Mouse (Mus musculus): Measurements from ENCODE around the gene Xxylt1. TPM values are rescaled to one million over a fixed set of nuclear protein-coding genes. Genes with fewer than 3 reads are reported as not detected.

Xxylt1 gene
- polyA plus RNA-seq, 1 experiment from 2014 or later, result 9.7 TPM

DNA sequence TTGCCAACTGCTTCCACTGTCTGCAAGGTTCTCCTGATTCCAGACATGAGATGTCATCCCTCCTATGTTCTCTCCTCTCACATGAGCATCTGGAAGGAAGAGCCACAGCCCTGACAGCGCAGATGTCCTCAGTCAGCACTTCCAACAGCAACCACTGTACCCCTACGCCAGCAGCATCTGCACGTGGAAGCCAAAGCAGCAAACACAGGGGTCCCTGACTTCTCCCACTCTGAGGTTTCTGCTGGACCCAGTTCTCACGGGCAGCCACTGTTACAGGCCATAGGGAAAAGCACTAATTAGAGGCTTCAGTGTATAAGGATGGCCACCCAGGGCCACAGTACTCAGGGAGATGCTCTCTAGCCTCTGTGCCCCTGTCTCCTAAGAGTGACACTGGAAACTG, 98.0 kb downstream of the Xxylt1 start:
- Histone ChIP-seq H3K36me3 (ENCODE audit: control insufficient read depth, insufficient read depth) (no peaks in the 10 kb centered on the region), H3K4me3 (replicated peaks; ENCODE audit: low read length) (no peak overlapping the region), H3K27ac (ENCODE audit: low read length) (no peak overlapping the region), H3K4me1 (replicated peaks; ENCODE audit: control insufficient read depth, insufficient read depth, low read length) (0 out of 2 replicates have a peak, but pooled peaks cover 6% of the 10 kb centered on the region), H3K4me2 (ENCODE audit: low read length) (no peak overlapping the region), H3K9ac (replicated peaks; ENCODE audit: low read depth, low read length) (no peak overlapping the region), H3K27me3 (replicated peaks; ENCODE audit: control insufficient read depth, insufficient read depth, low read length) (no peaks in the 10 kb centered on the region), H3K9me3 (ENCODE audit: control insufficient read depth, low read length) (no peaks in the 10 kb centered on the region)
- ATAC-seq, result no peak
- 60% methylated on average over 4 of the region's 4 CpGs for WGBS

DNA sequence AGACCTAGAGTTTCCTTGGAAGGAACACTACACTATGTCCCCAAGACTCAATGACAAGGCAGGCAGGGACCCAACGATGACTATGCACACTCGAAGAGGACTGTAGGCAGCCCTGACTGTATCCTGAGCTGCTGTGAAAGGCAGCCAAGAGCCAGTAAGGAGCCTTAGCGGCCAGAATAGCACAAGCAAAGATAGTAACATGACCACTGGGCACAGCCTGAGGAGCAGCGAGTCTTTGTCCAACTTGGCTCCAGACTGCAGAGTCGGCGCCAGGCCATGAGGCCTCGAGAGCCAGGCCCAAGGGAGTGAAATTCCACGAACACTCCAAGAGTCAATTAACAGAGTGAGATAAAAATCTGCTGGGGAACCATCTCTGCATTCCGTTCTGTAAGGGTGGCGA, 99.9 kb downstream of the Xxylt1 start:
- no peaks in the 10 kb centered on the region for H3K9me3 ChIP-seq (ENCODE audit: control insufficient read depth, low read length)
- no peak overlapping the region for H3K4me3 ChIP-seq (replicated peaks; ENCODE audit: low read length)
- H3K4me1 ChIP-seq (replicated peaks; ENCODE audit: control insufficient read depth, insufficient read depth, low read length), result peaks cover 7% of the 10 kb centered on the region; the same call in 1 of the 2 replicates
- H3K27ac ChIP-seq (ENCODE audit: low read length), result no peak overlapping the region
- H3K27me3 ChIP-seq (replicated peaks; ENCODE audit: control insufficient read depth, insufficient read depth, low read length), result no peaks in the 10 kb centered on the region
- H3K36me3 ChIP-seq (ENCODE audit: control insufficient read depth, insufficient read depth), result no peaks in the 10 kb centered on the region
- no peak overlapping the region for H3K9ac ChIP-seq (replicated peaks; ENCODE audit: low read depth, low read length)
- ATAC-seq, result no peak
- H3K4me2 ChIP-seq (ENCODE audit: low read length), result no peak overlapping the region
- 90% methylated on average over 10 of the region's 10 CpGs for WGBS

DNA sequence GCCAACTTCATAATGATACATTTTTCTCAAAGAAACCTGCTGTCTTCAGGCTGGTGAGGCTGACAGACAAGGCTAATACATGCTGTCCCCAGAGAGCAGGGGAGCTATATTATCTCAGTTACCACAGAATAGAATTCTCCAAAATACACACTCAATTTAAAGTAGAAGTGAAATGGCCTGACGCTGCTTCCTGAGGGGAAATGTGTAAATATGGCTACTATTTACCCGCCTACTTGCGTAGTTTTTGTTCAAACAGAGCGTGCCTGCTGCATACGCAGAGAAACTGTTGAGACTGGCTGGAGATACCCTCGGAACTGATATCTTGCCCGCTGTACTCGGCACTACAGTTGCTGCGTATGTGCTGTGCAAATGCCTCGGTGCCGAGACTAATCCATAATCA, 101.3 kb downstream of the Xxylt1 start:
- no peaks in the 10 kb centered on the region for H3K27me3 ChIP-seq (replicated peaks; ENCODE audit: control insufficient read depth, insufficient read depth, low read length)
- H3K36me3 ChIP-seq (ENCODE audit: control insufficient read depth, insufficient read depth), result no peaks in the 10 kb centered on the region
- 94% methylated on average over 11 of the region's 11 CpGs for WGBS
- H3K9ac ChIP-seq (replicated peaks; ENCODE audit: low read depth, low read length), result no peak overlapping the region
- H3K4me3 ChIP-seq (replicated peaks; ENCODE audit: low read length), result no peak overlapping the region
- no peak overlapping the region for H3K4me2 ChIP-seq (ENCODE audit: low read length)
- peaks cover 4% of the 10 kb centered on the region; the same call in 1 of the 2 replicates for H3K4me1 ChIP-seq (replicated peaks; ENCODE audit: control insufficient read depth, insufficient read depth, low read length)
- no peak for ATAC-seq
- no peak overlapping the region for H3K27ac ChIP-seq (ENCODE audit: low read length)
- no peaks in the 10 kb centered on the region for H3K9me3 ChIP-seq (ENCODE audit: control insufficient read depth, low read length)

- WGBS, result 54% methylated on average over 6 of the region's 6 CpGs
- H3K4me1 ChIP-seq (replicated peaks; ENCODE audit: control insufficient read depth, insufficient read depth, low read length), result peaks cover 7% of the 10 kb centered on the region; the same call in 1 of the 2 replicates
- no peaks in the 10 kb centered on the region for H3K27me3 ChIP-seq (replicated peaks; ENCODE audit: control insufficient read depth, insufficient read depth, low read length)
- H3K27ac ChIP-seq (ENCODE audit: low read length), result no peak overlapping the region
- H3K4me2 ChIP-seq (ENCODE audit: low read length), result no peak overlapping the region
- H3K9ac ChIP-seq (replicated peaks; ENCODE audit: low read depth, low read length), result no peak overlapping the region
- H3K4me3 ChIP-seq (replicated peaks; ENCODE audit: low read length), result no peak overlapping the region
- ATAC-seq, result no peak
- H3K36me3 ChIP-seq (ENCODE audit: control insufficient read depth, insufficient read depth), result no peaks in the 10 kb centered on the region
- H3K9me3 ChIP-seq (ENCODE audit: control insufficient read depth, low read length), result no peaks in the 10 kb centered on the region
Measured at GRCm38 (mm10) chr16:30977728-30978127, 103.5 kb downstream of the Xxylt1 start.

DNA sequence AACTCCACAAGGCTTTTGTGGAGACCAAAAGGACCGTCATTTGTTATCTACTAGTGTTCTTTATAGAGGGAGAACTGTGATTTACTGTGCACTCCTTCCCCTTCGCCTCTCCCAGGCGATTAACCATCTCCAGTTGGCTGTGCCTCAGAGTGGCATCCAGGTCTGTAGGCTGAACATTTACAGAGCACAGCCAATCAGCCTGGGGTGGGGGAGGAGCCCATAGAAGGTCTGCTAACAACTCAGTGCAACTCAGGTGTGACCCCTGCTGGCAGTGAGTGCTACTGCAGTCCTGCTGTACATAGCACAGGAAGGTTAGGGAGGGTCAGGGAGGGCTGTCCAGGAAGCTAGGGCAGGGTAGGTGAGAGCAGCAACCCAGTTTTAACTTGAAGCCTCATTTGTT, 104.0 kb downstream of the Xxylt1 start:
- peak; percentile 97 for ATAC-seq
- peaks cover 7% of the 10 kb centered on the region; the same call in 1 of the 2 replicates for H3K4me1 ChIP-seq (replicated peaks; ENCODE audit: control insufficient read depth, insufficient read depth, low read length)
- no peaks in the 10 kb centered on the region for H3K36me3 ChIP-seq (ENCODE audit: control insufficient read depth, insufficient read depth)
- H3K27me3 ChIP-seq (replicated peaks; ENCODE audit: control insufficient read depth, insufficient read depth, low read length), result no peaks in the 10 kb centered on the region
- H3K4me2 ChIP-seq (ENCODE audit: low read length), result no peak overlapping the region
- no peaks in the 10 kb centered on the region for H3K9me3 ChIP-seq (ENCODE audit: control insufficient read depth, low read length)
- no peak overlapping the region for H3K4me3 ChIP-seq (replicated peaks; ENCODE audit: low read length)
- no peak overlapping the region for H3K27ac ChIP-seq (ENCODE audit: low read length)
- WGBS, result 4% methylated on average over 3 of the region's 3 CpGs
- H3K9ac ChIP-seq (replicated peaks; ENCODE audit: low read depth, low read length), result no peak overlapping the region

GRCm38 (mm10) chr16:30974549-30974948, 106.7 kb downstream of the Xxylt1 start:
- 89% methylated on average over 12 of the region's 12 CpGs for WGBS
- no peak overlapping the region for H3K4me2 ChIP-seq (ENCODE audit: low read length)
- H3K9me3 ChIP-seq (ENCODE audit: control insufficient read depth, low read length), result no peaks in the 10 kb centered on the region
- H3K4me1 ChIP-seq (replicated peaks; ENCODE audit: control insufficient read depth, insufficient read depth, low read length), result peaks cover 7% of the 10 kb centered on the region; the same call in 1 of the 2 replicates
- H3K27me3 ChIP-seq (replicated peaks; ENCODE audit: control insufficient read depth, insufficient read depth, low read length), result no peaks in the 10 kb centered on the region
- no peaks in the 10 kb centered on the region for H3K36me3 ChIP-seq (ENCODE audit: control insufficient read depth, insufficient read depth)
- no peak overlapping the region for H3K27ac ChIP-seq (ENCODE audit: low read length)
- no peak for ATAC-seq
- no peak overlapping the region for H3K4me3 ChIP-seq (replicated peaks; ENCODE audit: low read length)
- no peak overlapping the region for H3K9ac ChIP-seq (replicated peaks; ENCODE audit: low read depth, low read length)

- Histone ChIP-seq H3K4me1 (replicated peaks; ENCODE audit: control insufficient read depth, insufficient read depth, low read length) (peaks cover 7% of the 10 kb centered on the region; the same call in 1 of the 2 replicates), H3K27me3 (replicated peaks; ENCODE audit: control insufficient read depth, insufficient read depth, low read length) (no peaks in the 10 kb centered on the region), H3K27ac (ENCODE audit: low read length) (no peak overlapping the region), H3K4me2 (ENCODE audit: low read length) (no peak overlapping the region), H3K36me3 (ENCODE audit: control insufficient read depth, insufficient read depth) (no peaks in the 10 kb centered on the region), H3K9ac (replicated peaks; ENCODE audit: low read depth, low read length) (no peak overlapping the region), H3K9me3 (ENCODE audit: control insufficient read depth, low read length) (no peaks in the 10 kb centered on the region), H3K4me3 (replicated peaks; ENCODE audit: low read length) (no peak overlapping the region)
- ATAC-seq, result no peak
- WGBS, result 50% methylated on average over 6 of the region's 6 CpGs
Measured at GRCm38 (mm10) chr16:30973416-30973815, 107.8 kb downstream of the Xxylt1 start.

DNA sequence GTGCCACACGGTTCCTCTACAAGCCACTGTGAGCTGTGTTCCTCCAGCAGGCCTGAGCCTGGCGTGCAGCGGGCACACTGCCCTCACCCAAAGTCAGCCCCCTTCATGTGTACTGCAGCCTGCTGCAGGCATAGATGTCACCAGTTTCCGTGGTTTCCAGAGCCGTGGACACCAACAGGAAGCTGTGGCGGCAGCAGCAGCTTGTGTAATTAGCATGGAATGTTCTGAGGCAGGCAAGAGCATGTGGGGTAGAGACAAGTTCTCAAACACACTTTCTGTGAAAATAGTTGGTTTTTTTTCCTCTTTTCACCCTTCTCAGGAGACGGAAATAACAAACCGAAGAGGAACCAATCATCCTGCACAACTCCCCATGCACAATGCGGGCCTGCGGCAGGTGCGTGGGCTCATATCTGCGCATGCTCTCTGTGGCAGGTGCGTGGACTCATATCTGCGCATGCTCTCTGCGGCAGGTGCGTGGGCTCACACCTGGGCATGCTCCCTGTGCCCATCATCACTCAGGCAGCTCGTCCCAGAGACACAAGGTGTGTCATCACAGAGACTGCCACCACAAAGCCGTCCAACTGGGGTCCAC, 109.2 kb downstream of the Xxylt1 start:
- H3K4me2 ChIP-seq (ENCODE audit: low read length), result no peak overlapping the region
- peaks cover 6% of the 10 kb centered on the region; the same call in 1 of the 2 replicates for H3K4me1 ChIP-seq (replicated peaks; ENCODE audit: control insufficient read depth, insufficient read depth, low read length)
- no peak for ATAC-seq
- H3K36me3 ChIP-seq (ENCODE audit: control insufficient read depth, insufficient read depth), result no peaks in the 10 kb centered on the region
- no peaks in the 10 kb centered on the region for H3K27me3 ChIP-seq (replicated peaks; ENCODE audit: control insufficient read depth, insufficient read depth, low read length)
- 88% methylated on average over 18 of the region's 18 CpGs for WGBS
- no peak overlapping the region for H3K27ac ChIP-seq (ENCODE audit: low read length)
- no peak overlapping the region for H3K9ac ChIP-seq (replicated peaks; ENCODE audit: low read depth, low read length)
- H3K4me3 ChIP-seq (replicated peaks; ENCODE audit: low read length), result no peak overlapping the region
- H3K9me3 ChIP-seq (ENCODE audit: control insufficient read depth, low read length), result no peaks in the 10 kb centered on the region

DNA sequence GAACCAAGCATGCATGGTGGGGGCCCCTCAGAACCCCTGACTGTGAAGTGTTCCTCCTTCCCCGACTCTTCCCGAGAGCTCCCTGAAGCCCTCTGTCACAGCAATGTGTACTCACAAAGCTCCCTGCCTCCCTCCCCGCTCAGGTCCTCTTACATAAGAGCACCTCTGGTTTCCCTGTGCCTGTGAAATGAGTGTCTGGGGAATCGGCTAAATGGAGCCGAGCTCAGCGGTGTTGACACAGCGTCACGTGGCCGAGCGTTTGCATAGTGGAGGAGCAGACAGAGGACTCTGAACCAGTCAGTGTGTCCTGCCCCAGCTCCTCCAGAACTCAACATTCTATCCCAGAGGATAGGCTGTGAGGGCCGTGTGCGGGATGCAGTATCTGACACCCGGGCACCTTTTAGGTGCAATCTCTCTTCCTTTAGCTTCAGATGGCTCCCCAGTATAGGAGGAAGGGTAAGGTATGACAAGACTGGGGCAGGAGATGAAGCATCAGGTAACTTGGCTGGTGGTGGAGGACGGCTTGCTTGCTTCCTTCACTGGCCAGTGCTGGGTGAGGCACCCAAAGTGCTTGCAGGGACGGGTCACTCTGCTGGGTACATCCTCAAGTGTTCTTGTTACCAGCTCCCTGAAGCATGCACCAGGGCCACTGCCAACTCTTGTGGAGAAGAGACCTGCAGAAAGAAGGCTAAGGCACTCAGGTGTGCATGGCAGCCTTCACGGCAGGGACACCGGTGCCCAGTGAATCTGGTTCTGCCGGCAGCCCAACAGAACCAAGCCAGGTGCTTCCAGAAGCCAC, 111.8 kb downstream of the Xxylt1 start:
- H3K27me3 ChIP-seq (replicated peaks; ENCODE audit: control insufficient read depth, insufficient read depth, low read length), result no peaks in the 10 kb centered on the region
- H3K9me3 ChIP-seq (ENCODE audit: control insufficient read depth, low read length), result no peaks in the 10 kb centered on the region
- H3K9ac ChIP-seq (replicated peaks; ENCODE audit: low read depth, low read length), result no peak overlapping the region
- no peaks in the 10 kb centered on the region for H3K36me3 ChIP-seq (ENCODE audit: control insufficient read depth, insufficient read depth)
- no peak overlapping the region for H3K4me2 ChIP-seq (ENCODE audit: low read length)
- WGBS, result 79% methylated on average over 18 of the region's 18 CpGs
- no peak overlapping the region for H3K27ac ChIP-seq (ENCODE audit: low read length)
- no peak for ATAC-seq
- no peak overlapping the region for H3K4me3 ChIP-seq (replicated peaks; ENCODE audit: low read length)
- 0 out of 2 replicates have a peak, but pooled peaks cover 3% of the 10 kb centered on the region for H3K4me1 ChIP-seq (replicated peaks; ENCODE audit: control insufficient read depth, insufficient read depth, low read length)
